Mouse (Mus musculus) small intestine, adult 2 months (tissue): ENCODE results near the gene Glt1d1.

Experiments used
- CTCF ChIP-seq: fragments of 200-500 bp; IDR thresholded peaks from 2 replicates; pipeline ENCODE4 v1.5.1; 2012; ENCODE audit warnings: low read depth, mild to moderate bottlenecking, control low read depth, inconsistent platforms, low read length, moderate library complexity, mixed read lengths; ENCODE audit not compliant: insufficient replicate concordance, insufficient read length; ENCODE audit errors: extremely low read depth
- POLR2A ChIP-seq: fragments of 200-500 bp; IDR thresholded peaks from 2 replicates; pipeline ENCODE4 v1.6.1; 2012; ENCODE audit warnings: low read depth, mild to moderate bottlenecking, control low read depth, inconsistent platforms, low read length, moderate library complexity

DNA sequence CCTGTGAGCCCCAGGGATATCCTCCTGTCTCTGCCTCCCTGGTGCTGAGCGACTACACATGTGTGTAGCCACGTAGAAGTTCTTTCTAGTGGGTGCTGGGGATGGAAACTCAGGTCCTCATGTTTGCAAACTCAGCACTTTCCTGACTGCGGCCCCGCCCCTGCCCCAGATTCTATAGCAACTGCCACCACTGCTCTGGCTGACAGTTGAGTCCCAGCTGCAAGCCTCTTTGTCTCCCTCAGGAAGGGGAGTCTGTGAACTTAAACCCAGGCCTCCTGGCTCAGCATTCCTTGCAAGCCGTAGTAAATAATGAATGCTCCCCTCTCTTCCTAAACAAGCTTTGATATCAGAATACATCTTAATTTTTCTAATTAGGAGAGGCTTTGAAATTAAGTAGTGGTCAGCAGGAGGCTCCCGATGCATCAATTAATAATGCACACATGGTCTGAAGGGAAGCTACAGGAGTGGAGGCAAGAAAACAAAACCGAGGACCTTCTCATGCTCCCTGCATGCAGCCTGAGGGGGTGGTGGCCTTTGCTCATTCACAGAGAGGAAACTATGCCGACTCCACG, 71.6 kb downstream of the Glt1d1 start:
- no peak for TF ChIP-seq CTCF
- no peak for TF ChIP-seq POLR2A
